Mouse (Mus musculus) cortical plate, adult 2 months (tissue): ENCODE data around the gene Habp2. TPM values are rescaled to one million over a fixed set of nuclear protein-coding genes. Genes with fewer than 3 reads are reported as not detected.
A peak's percentile ranks its signal among the peaks of the same experiment; 100 is the strongest.

ENCODE experiments used
- H3K27ac ChIP-seq: fragments of 200-500 bp; 2 replicates; pipeline ENCODE4 v1.5.1; 2012; ENCODE audit warnings: low read length, control low read depth, inconsistent platforms; ENCODE audit not compliant: insufficient read depth
- H3K4me1 ChIP-seq: fragments of 200-500 bp; 2 replicates; pipeline ENCODE4 v1.6.1; 2011; ENCODE audit warnings: low read length; ENCODE audit not compliant: control insufficient read depth, insufficient read depth
- H3K4me3 ChIP-seq: fragments of 200-500 bp; 2 replicates; pipeline ENCODE4 v1.5.1; 2011; ENCODE audit warnings: mild to moderate bottlenecking, low read length, control low read depth; ENCODE audit not compliant: insufficient read depth
- CTCF ChIP-seq: fragments of 200-500 bp; IDR thresholded peaks from 2 replicates; pipeline ENCODE4 v1.5.1; 2011; ENCODE audit warnings: mild to moderate bottlenecking, control low read depth, low read length; ENCODE audit not compliant: insufficient read depth; ENCODE audit errors: extremely low read depth
- POLR2A ChIP-seq: fragments of 200-500 bp; IDR thresholded peaks from 2 replicates; pipeline ENCODE4 v1.6.1; 2011; ENCODE audit warnings: mild to moderate bottlenecking, low read length, control low read depth; ENCODE audit not compliant: insufficient read depth; ENCODE audit errors: extremely low read depth
- polyA plus RNA-seq: library from polyadenylated mRNA; depleted of rRNA; stranded (reverse); fragments of >200 nt; gene quantifications from 2 replicates; pipeline ENCODE4 v1.2.3, GENCODE M21; 2012

The Habp2 gene
- polyA plus RNA-seq, 1 experiment: not detected

DNA sequence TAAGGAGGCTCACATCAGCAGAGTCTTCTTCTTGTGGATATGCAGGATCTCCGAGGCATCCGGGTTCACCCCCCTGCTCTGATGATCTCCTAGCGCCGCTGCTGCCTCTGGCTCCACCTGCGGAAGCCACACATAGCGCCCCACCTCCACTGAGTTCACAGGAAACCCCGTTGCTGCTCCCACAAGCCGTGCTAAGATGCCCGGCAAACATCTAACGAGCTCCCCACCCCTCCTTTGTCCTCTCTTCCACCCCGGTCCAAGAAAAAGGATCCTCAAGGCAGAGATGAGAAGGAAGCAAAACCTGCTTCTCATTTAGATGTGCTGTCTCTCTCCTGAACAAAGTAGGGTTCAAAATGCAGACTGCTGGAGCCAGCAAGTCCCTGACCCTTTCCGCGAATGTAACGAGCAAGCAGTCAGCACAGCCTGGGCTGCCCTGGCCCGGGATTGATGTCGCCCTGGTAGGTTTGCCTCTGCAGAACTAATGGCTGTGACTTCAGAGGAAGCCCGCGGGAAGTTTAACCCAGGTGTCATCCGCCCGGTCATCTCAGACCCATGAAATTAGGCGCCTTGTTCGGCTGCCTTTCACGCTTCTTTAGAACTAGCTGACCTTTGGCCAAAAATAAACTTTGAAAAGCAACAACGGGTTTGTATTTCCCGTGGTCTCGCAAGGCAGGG is 33.4 kb downstream of the Habp2 start:
- Histone ChIP-seq H3K4me3 (no peak overlapping the region), H3K4me1 (no peaks in the 10 kb centered on the region; the same call in 1 of the 2 replicates), H3K27ac (no peak overlapping the region)
- TF ChIP-seq CTCF: no peak
- TF ChIP-seq POLR2A: no peak

DNA sequence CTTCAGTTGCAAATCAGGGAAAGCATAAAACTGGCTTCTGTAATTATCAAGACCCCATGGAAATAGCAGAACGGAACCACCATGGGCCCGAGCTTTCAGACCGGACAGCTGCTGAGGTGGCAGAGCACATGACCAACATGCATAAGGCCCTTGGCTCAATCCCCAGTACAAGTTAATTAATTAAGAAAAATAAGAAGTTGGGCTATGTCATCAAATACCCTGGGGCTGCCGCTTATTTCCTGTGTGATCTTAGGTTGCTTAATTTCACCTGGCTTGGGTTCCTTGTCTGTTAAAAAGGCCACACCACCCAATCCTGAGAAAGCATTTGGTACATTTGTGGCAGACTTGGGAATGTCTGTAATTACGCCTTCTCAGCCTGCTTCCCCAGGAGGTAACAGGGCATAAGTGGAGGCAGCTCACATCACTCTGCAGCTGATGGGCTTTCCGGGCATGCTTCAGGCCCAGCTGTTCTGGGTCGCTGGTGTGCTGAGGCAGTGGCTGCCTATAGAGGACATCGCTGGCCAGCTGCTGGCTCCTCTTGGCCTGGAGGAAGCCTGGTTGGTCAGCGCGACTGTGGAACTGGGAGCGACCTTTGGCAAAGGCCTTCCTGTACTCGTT is 34.5 kb downstream of the Habp2 start:
- TF ChIP-seq CTCF (no peak), POLR2A (no peak)
- Histone ChIP-seq H3K27ac (no peak overlapping the region), H3K4me1 (no peaks in the 10 kb centered on the region; the same call in 1 of the 2 replicates), H3K4me3 (no peak overlapping the region)

DNA sequence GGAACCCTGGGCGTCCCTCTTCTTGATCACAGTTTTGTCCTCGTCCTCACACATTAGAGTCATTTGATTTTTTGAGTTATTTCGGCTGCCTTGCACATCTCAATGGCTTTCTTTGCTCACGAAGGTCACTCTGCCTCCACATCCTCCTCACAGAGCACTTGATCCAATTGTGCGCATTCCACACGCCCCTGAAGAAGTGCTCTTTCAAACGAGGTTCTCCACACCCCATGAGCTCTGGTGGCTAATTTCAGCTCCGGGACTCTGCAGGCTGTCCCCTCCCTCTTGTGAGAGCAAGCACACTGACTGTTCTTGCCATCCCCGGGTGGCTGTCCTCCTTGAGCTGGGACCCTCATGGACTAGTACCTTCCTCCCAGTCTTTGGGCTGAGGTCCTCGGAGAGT is 38.7 kb downstream of the Habp2 start:
- H3K27ac ChIP-seq: no peak overlapping the region
- no peak overlapping the region for H3K4me3 ChIP-seq
- TF ChIP-seq POLR2A: no peak
- H3K4me1 ChIP-seq: no peaks in the 10 kb centered on the region

DNA sequence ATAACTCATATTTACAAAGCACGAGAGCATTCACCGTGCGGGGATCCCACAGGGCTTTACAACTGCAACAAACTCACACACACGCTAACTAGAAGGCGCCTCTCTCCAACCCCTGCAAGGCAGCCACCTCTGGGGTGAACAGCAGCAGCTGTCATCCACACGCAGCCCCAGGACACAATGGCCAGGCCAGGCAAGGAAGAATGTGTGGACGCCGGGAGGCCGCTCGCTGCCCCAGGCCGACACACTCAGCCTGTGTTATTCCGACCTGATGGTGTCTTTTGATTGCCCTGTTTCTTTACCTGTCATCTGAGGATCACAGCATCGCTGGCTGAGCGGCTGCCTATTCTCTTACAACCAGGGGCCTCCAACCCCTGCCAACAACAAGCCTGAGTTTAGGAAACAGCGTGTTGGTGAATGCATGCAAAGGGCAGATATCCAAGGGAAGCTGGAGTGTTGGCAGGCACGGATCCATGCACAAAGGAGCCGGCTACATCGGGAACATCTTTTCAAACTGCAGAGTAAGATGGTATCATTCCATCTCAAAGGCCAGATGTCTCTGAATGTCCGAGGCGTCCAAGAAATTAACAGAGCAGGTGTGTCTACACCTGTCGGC is 39.4 kb downstream of the Habp2 start:
- TF ChIP-seq POLR2A (no peak), CTCF (no peak)
- no peak overlapping the region for H3K27ac ChIP-seq
- no peaks in the 10 kb centered on the region for H3K4me1 ChIP-seq
- no peak overlapping the region for H3K4me3 ChIP-seq

DNA sequence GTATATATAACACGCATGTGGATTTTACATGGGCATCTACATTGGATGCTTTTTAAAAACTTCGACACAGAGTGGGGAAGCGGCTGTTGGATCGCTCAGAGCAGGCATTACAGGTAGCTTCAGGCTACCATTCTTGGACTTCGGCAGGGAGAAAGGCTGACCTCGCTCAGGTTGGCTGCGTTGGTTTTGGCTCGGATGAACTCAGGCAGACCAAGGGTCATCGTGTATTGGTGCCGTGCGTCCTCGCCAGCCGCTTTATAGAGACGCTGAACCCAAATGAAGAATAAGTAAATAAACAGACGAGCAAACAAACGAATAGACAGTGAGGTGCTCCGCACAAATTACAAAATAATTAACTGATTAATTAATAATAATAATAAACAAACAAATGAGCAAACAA is 49.4 kb downstream of the Habp2 start:
- Histone ChIP-seq H3K4me1 (no peaks in the 10 kb centered on the region), H3K4me3 (no peak overlapping the region), H3K27ac (no peak overlapping the region)
- TF ChIP-seq POLR2A (no peak), CTCF (no peak)

DNA sequence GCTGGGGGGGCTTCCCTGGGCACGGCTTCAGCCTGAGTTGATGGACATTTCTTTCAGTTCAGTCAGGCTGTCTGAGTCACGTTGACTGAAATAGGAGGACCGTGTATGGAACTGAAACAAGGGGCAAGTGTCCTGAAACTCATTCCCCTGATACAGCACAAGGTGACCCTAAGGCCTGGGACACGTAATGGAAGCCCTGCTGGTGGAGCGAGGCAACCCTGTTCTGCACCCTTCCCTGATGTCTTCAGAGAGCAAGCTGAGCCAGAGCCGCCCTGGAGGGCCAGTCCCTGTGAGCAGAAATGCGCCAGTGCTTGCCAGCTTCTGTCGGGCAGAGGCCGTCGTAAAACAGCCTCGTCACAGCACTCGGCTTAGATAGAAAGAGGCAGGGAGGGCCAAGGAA is 49.9 kb downstream of the Habp2 start:
- no peak overlapping the region for H3K27ac ChIP-seq
- no peak for TF ChIP-seq CTCF
- TF ChIP-seq POLR2A: no peak
- H3K4me3 ChIP-seq: no peak overlapping the region
- no peaks in the 10 kb centered on the region for H3K4me1 ChIP-seq

DNA sequence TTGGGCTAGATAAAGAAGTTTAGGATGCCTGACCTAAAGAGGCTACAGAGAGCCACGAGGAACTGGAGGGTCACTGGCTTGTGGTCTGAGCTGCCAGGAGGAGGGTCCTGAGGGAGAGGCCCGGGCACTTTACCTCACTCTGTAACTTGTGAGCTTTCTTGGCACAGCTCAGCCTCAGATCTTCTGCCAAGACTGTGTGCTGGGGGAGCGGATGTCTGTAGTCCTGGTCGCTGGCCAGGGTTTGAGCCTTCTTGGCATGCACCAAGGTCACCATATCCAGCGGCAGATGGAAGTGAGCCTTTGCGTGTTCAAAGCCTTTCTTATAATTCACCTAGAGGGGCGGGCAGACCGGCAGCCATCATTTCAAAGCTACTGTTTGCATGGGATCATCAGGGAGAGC is 55.1 kb downstream of the Habp2 start:
- TF ChIP-seq POLR2A (no peak), CTCF (no peak)
- Histone ChIP-seq H3K4me3 (no peak overlapping the region), H3K27ac (no peak overlapping the region), H3K4me1 (no peaks in the 10 kb centered on the region)

DNA sequence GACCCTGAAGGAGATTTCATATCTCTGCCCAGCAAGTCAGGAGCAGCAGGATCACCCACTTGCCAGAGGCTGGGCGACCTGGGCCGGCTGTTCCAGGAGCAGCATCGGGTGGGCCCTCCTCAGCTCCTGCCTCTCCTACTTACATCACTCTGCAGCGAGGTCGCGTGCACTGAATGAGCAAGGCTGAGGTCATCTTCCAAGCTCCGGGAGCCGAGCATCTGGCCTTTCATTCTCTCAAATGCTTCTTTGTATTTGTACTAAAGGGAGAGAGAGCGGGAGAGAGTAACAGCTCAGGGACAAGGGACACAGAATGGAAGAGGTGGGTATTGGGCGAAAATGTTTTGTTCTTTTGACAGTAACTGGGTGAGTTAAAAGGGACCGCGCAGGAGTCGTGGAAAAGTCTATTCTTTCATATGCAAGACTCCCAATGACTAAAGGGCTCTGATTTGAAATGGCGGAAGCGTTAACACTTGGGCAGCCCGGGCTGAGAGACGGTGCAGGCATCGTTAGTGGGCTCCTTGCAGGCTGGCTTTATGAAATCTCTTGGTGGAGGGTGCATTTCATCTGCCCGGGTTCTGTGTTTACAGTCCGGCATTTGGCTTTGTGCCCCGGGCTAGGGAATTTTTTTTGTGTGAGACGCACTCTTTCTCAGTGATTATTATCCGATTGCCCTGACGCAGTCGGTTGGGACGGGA is 57.1 kb downstream of the Habp2 start:
- Histone ChIP-seq H3K4me3 (no peak overlapping the region), H3K27ac (peak overlapping the region; percentile 66), H3K4me1 (no peaks in the 10 kb centered on the region)
- TF ChIP-seq CTCF (no peak), POLR2A (no peak)

DNA sequence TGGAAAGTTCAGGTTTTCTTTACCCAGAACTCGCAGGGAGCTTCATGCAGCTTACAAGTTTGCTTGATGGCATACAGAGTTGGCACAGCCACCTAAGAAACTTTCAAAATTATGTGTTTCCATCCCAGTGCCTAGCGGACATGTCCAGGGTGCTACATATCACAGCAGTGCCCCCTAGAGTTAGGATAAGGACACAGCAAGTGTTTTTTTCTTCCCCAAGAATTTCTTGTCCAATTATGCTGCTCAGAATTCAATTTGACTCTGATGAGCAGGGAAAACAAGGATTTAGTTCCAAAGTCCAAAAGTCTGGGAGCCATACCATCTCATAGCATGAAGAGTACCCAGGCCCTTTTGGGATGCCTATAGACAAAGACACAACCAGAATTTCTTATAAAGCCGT is 59.1 kb downstream of the Habp2 start:
- Histone ChIP-seq H3K4me3 (no peak overlapping the region), H3K4me1 (no peaks in the 10 kb centered on the region), H3K27ac (no peak overlapping the region)
- TF ChIP-seq CTCF (peak; percentile 57), POLR2A (no peak)

DNA sequence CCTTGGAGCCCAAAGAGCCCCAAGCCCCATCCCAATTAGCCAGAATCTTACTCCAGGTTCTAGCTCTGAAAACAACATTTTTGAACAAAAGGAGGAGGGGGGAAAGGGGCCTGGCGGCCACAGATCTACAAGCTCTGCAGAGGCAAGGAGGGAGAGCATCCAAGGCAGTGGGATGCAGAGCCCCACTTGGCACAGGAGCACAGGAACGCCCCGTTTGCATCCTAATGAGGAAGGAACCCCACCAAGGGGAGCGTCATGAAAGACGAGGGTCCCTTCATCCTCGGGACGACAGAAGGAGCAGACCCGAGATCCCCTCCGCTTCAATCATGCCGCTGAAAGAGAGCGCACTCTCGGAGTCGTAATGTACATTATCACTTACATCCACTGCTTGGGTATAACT is 59.8 kb downstream of the Habp2 start:
- TF ChIP-seq CTCF: no peak
- no peak for TF ChIP-seq POLR2A
- no peak overlapping the region for H3K27ac ChIP-seq
- no peaks in the 10 kb centered on the region for H3K4me1 ChIP-seq
- no peak overlapping the region for H3K4me3 ChIP-seq
